Mouse (Mus musculus) megakaryocyte, embryonic 14.5 days (primary cell): ENCODE data around the gene Gpr146. TPM values are rescaled to one million over a fixed set of nuclear protein-coding genes. Genes with fewer than 3 reads are reported as not detected.
A peak's percentile ranks its signal among the peaks of the same experiment; 100 is the strongest.

Experiments
- H3K27me3 ChIP-seq: replicated peaks from 2 replicates; pipeline ENCODE3; 2012; ENCODE audit warnings: inconsistent platforms
- H3K36me3 ChIP-seq: replicated peaks from 2 replicates; pipeline ENCODE3; 2012; ENCODE audit warnings: low read length, inconsistent platforms, mixed read lengths
- H3K4me1 ChIP-seq: 2 replicates; pipeline ENCODE4 v1.6.1; 2012; ENCODE audit warnings: inconsistent platforms
- H3K4me3 ChIP-seq: replicated peaks from 2 replicates; pipeline ENCODE3; 2012; ENCODE audit warnings: moderate library complexity, mild to moderate bottlenecking, inconsistent platforms
- H3K9me3 ChIP-seq: 2 replicates; pipeline ENCODE4 v1.6.1; 2012; ENCODE audit warnings: inconsistent platforms
- FLI1 ChIP-seq: IDR thresholded peaks from 2 replicates; pipeline ENCODE4 v1.6.1; 2012; ENCODE audit warnings: low read length, inconsistent platforms, mixed read lengths
- GATA1 ChIP-seq: IDR thresholded peaks from 3 replicates; pipeline ENCODE4 v1.6.1; 2012; ENCODE audit warnings: mixed read lengths, low read length, inconsistent platforms, borderline replicate concordance
- polyA plus RNA-seq: library from polyadenylated mRNA; stranded (reverse); fragments of >175 nt; gene quantifications from 2 replicates; pipeline ENCODE4 v1.2.3, GENCODE M21; 2012; ENCODE audit warnings: low replicate concordance; ENCODE audit not compliant: insufficient read depth

Gpr146 gene
- polyA plus RNA-seq, 1 experiment = 69.9 TPM

GRCm38 (mm10) chr5:139379771-139380384 lies 2.4 kb downstream of the Gpr146 start:
- Histone ChIP-seq H3K4me3 (peak overlapping the region; percentile 98), H3K9me3 (no peaks in the 10 kb centered on the region), H3K4me1 (peaks cover 88% of the 10 kb centered on the region), H3K27me3 (no peaks in the 10 kb centered on the region), H3K36me3 (peaks cover 49% of the 10 kb centered on the region)
- TF ChIP-seq FLI1 (no peak), GATA1 (no peak)

DNA sequence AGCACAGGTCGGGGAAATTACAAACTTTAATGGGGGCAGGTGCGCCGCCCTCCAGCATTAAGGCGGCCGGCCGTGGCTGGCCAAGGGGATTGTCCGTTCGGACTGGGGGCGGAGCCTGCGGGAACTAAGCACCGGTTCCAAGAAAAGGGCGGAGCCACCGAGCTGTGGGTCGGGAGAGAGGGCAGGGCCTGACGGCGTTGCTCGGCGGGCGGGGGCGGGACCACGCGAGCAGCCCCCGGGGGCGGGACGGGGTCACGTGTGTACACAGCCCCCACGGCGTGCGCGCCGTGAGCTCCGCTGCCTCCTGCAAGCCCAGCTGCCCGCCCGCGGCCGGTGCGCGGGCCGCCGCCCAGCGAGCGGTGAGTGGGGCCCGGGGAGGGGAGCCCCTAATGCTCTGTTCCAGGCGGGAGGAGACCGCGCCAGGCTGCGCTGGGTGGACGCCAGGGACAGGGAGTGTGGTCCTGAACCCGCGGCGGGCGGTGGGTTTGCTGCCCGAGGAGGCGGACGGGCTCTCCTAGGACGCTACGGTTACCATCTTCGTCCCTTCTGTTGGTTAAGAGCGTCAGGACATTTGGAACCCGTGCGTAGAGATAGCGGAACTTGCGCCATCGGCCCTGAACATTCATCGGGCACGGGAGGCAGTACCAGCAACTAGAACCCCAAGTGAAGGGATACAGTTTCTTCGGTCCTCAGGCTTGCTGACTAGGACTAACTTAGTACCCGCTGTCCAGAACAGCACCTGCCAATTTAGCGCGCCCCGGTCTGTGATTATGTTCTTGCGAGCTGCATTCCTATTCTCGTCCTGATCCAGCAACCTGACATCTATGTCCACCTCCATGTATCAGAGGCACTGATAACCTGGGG lies 3.1 kb downstream of the Gpr146 start:
- Histone ChIP-seq H3K9me3 (no peaks in the 10 kb centered on the region), H3K27me3 (no peaks in the 10 kb centered on the region), H3K4me3 (peak overlapping the region; percentile 98), H3K4me1 (peaks cover 88% of the 10 kb centered on the region), H3K36me3 (peaks cover 53% of the 10 kb centered on the region)
- TF ChIP-seq FLI1 (no peak), GATA1 (no peak)

GRCm38 (mm10) chr5:139381586-139382513 lies 4.4 kb downstream of the Gpr146 start:
- Histone ChIP-seq H3K4me3 (peak overlapping the region; percentile 95), H3K4me1 (peaks cover 88% of the 10 kb centered on the region), H3K36me3 (peaks cover 62% of the 10 kb centered on the region), H3K9me3 (no peaks in the 10 kb centered on the region), H3K27me3 (no peaks in the 10 kb centered on the region)
- TF ChIP-seq GATA1 (no peak), FLI1 (no peak)

DNA sequence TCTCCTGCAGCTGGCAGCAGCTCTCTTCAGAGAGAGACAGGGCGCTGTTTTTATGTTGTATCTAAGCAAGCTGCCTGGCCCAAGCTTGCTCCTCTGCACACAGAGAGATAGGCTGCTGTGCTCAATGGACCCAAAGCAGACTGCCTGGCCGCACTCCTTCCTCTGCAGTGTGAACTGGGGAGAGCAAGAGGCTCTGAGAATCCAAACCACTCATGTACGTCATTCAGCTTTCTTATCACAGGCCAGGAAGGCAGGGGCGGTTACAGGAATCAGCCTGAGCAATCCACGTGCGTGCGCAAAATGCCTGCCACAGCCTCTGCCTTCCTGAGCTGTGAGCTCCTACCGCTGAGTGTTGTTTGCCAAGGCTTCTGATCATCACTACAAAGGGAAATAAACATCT lies 5.3 kb downstream of the Gpr146 start:
- Histone ChIP-seq H3K36me3 (peaks cover 71% of the 10 kb centered on the region), H3K4me3 (peak overlapping the region; percentile 95), H3K27me3 (no peaks in the 10 kb centered on the region), H3K4me1 (peaks cover 88% of the 10 kb centered on the region), H3K9me3 (no peaks in the 10 kb centered on the region)
- TF ChIP-seq GATA1 (peak; percentile 83; the same call in 2 of the 3 replicates), FLI1 (no peak)

GRCm38 (mm10) chr5:139383234-139383633 lies 5.7 kb downstream of the Gpr146 start:
- Histone ChIP-seq H3K36me3 (peaks cover 76% of the 10 kb centered on the region), H3K9me3 (no peaks in the 10 kb centered on the region), H3K27me3 (no peaks in the 10 kb centered on the region), H3K4me1 (peaks cover 88% of the 10 kb centered on the region), H3K4me3 (peak overlapping the region; percentile 95)
- TF ChIP-seq FLI1 (no peak), GATA1 (no peak)

DNA sequence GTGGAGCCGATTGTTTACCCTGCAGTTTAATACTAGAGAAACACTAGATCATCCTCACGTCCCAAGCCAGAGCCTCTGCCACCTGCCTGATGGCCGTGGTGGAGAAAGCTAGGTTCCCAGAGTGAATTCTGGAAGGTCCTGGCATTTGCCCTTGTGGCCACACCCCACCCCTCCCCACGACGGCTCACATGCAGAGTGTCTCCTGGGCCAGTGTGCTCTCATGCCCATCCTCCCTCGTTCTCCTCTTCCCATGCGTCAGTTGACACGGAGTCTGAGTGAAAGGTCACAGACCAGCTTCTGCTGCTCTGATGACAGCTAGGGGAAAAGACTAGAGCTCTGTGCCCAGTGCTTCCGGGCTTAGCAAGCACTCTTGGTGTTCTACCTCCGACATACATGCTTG lies 7.0 kb downstream of the Gpr146 start:
- H3K4me3 ChIP-seq = peak overlapping the region; percentile 85

GRCm38 (mm10) chr5:139386047-139386446 lies 8.6 kb downstream of the Gpr146 start:
- TF ChIP-seq FLI1 = no peak
- Histone ChIP-seq H3K4me1 (peaks cover 94% of the 10 kb centered on the region), H3K27me3 (no peaks in the 10 kb centered on the region), H3K36me3 (peaks cover 92% of the 10 kb centered on the region), H3K4me3 (peak overlapping the region; percentile 83), H3K9me3 (no peaks in the 10 kb centered on the region)

More for the DNA sequence above, 7.0 kb downstream of the Gpr146 start:
- peaks cover 82% of the 10 kb centered on the region for H3K36me3 ChIP-seq
- no peak for TF ChIP-seq GATA1
- TF ChIP-seq FLI1 = no peak
- H3K27me3 ChIP-seq = no peaks in the 10 kb centered on the region
- H3K9me3 ChIP-seq = no peaks in the 10 kb centered on the region
- peaks cover 88% of the 10 kb centered on the region for H3K4me1 ChIP-seq

DNA sequence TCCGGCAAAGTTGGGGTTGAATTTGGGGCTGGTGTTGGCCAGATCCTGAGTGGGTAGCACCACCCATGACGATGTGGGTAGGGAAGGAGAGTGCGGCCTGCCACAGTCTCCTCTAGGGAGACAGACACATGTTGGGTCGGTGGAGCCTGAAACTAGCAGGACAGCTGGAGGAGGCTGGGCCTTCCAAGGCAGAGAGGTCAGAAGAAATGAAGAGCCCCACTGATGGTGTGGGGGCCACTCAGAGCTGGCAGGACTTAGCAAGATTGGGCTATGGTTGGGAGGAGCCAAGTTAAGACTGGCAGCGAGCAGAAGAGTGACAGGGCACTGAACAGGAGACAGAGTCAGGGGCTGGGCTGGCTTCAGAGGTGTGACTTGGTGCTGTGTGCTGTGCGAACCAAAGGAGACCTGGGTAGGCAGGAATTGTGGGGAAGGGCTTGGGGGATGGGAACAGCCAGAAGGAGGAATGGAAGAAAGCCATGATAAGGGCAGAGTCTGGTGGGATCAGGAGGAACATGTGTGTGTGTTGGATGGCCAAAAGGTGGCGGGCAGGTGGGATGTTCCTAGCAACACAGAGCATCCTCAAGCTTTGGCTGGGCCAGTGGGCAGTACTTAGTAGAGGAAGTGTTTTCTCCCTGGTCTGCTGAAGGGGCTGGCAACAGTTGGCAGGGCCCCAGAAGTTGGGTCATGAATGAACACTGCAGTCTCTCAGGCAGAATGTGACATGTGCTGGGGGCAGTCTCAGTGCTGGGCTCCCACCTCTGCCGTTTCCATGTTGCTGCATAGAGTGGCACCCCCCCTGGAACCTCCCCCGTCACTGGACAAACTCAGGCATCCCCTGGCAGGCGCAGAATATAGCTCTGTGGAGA lies 10.1 kb downstream of the Gpr146 start:
- Histone ChIP-seq H3K36me3 (peaks cover 96% of the 10 kb centered on the region), H3K4me1 (peaks cover 98% of the 10 kb centered on the region)

GRCm38 (mm10) chr5:139388195-139388570 lies 10.7 kb downstream of the Gpr146 start:
- TF ChIP-seq GATA1 (no peak), FLI1 (no peak)
- H3K4me3 ChIP-seq = peak overlapping the region; percentile 38
- no peaks in the 10 kb centered on the region for H3K9me3 ChIP-seq
- peaks cover 96% of the 10 kb centered on the region for H3K36me3 ChIP-seq
- H3K27me3 ChIP-seq = no peaks in the 10 kb centered on the region
- H3K4me1 ChIP-seq = peaks cover 98% of the 10 kb centered on the region

More for the DNA sequence above, 10.1 kb downstream of the Gpr146 start:
- no peaks in the 10 kb centered on the region for H3K9me3 ChIP-seq
- TF ChIP-seq GATA1 (no peak), FLI1 (no peak)
- peak overlapping the region; percentile 75 for H3K4me3 ChIP-seq
- H3K27me3 ChIP-seq = no peaks in the 10 kb centered on the region
